Mouse (Mus musculus) inflammation-experienced regulatory T-cells, adult 16 weeks (primary cell): ENCODE data around the gene Pmis2. TPM values are rescaled to one million over a fixed set of nuclear protein-coding genes. Genes with fewer than 3 reads are reported as not detected.

ENCODE experiments used
- polyA plus RNA-seq: library from polyadenylated mRNA; unstranded; fragments of 100-300 nt; shearing (Covaris generic); gene quantifications from one replicate; pipeline ENCODE4 v1.2.1, GENCODE M21; 2017

Gene Pmis2
- not detected for polyA plus RNA-seq

DNA sequence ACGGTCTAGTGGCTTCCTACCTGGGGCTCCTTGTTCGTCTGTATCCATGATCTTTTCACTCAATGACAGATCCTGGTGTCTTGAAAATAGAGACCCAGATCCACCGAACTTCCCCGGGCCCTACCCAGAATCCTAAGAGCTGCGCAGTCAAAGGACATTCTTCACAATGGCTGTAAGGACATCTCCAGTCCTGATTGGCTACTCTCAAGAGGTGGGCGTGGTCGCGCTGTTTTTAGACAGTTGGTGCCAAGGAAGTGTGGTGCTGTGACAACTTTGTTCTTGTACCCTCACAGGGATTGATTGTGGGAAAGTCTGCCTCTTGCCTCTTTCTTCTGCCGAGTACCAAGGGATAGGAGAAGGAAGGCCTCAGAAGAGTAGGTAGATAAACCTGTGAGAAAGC is at the start of gene Pmis2:
Gene Pmis2 (minus strand): TSS at position 126 of the 400 bp plus-strand sequence.

DNA sequence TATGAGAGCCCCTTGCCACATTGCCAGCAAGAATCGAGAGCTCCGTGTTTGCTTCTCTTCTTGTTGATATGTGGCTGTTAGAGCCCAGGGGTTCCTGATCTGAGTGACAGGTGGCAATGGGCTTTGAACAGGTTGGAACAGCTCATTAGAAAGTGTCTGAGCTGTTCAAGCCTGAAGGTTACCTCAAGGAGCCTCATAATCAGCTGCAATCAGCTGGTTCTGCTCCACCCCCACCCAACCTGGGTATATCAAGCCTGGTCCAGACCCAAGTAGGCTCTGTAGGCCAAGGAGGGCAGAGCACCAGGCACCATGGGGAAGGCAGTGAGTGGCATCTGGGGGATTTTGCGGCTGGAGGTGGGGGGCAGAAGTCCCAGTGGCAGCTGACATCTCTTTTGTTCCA is 40.5 kb upstream of the Pmis2 start, which contains the start of gene Atp4a:
Gene Atp4a (plus strand): TSS at position 268 of the 400 bp plus-strand sequence.

DNA sequence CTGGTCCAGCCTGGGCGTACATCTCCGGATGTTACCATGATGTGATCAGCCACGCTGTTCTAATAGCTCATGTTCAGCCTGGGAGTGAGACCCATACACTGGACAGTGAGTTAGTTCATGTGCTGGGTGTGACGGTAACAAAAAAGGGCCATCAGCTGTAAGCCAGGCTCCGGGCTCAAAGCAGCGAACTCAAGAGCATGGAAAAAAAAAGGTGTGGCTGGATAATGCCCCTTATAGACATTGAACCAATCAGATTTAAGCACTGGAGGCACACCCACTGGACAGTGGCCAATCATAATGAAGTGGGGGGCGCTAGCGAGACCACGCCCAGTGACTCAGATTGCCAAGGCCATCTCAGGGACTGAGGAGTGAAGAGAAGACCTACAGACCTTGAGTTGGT is 27.2 kb upstream of the Pmis2 start, which contains the start of gene 2200002J24Rik:
Gene 2200002J24Rik (plus strand): TSS at position 338 of the 400 bp plus-strand sequence.

DNA sequence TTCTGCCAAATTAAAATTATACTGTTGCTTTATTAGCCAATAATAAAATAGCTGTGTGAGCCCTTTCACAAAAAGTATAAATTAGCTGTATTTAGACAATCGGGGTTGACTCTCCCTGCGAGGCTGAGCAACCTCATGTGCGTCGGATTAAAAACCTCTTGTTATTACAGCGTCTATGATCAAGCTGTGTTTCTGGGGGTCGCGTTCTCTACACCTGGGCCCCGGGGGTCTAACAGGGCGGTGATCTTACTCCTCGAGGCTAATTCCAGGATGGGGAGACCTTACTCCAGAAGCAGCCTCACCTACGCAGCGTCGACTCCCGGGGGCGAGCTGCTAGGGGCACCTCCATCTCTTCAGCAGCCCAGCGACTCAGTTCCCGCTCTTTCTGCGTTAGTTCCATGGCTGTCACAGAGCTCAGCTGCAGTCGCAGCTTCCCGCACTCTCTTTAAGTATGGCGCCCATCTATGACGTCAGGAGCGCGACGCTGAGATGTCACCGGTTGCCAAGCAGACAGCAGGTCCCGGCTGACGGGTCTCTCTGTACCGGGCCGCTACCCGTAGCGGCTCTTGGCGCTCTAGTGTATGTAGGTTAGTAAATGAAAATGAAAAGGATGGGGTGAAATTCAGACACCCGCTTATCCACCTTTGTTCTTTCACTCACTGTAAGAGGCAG is 6.7 kb downstream of the Pmis2 start, which contains the start of gene Haus5:
Gene Haus5 (minus strand): TSS at position 466 of the 672 bp plus-strand sequence.

DNA sequence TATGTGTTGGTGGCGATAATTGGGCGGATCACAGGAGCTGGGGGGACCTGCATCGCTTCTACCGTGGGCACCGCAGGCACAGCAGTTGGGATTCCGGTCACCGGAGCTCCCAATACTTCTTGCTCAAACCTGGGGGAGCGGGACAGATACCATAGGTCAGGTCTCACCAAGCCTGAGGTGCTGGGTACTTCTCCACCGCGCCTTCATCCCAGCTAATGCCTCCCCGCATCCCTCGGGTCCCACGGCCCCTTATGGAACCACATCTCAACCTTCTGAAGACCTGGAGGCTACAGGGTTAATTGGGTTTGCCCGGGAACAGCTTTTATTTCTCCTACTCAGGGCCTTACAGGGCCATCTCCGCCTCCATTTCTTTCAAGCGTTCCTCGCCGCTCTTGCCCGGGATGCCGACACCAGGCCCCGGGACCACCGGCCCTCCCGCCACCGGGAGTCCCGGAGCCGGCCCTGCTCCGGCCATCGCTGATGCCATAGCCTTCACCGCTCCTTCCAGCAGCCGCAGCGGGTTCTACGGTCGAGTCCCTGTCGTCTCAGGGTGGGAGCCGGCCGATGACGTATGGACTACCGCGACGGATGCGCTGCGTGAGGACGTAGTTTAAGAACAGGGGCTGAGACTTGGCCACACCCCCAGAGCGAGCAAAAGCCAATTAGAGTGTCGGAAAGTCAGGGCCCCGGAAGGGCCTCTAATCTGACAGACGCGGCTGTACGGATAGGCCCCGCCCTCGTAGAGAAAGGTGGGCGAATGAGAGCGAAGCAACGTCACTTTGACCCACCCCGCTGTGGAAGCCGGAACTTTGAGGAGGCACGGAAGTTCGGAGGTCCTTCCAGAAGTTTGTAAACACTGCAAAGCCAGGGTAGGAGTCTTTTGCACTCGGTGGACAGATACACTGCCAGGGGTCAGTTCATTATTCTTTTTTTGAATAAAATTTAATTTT is 21.5 kb downstream of the Pmis2 start, which contains the start of gene Rbm42:
Gene Rbm42 (minus strand): TSS at position 727 of the 950 bp plus-strand sequence.

DNA sequence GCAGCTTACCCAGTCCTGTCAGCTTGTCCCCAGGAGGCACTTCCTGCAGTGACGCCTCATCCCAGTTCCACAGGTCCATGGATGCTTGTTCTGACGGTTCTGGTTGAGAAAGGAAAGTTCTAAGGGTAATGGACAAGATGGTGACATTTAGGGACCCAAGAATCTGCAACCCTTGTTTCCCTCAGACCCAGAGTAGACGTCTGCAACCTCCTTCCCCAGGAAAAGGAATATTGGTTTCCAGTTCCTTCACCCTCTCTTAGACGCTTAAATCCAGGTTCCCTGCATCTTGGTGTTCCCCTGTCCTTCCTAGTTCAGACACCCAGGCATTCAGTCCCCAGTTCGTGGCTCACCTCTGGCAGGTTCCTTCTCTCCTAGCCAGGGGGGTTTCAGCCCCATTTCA is 35.7 kb downstream of the Pmis2 start, which contains the start of gene Etv2:
Gene Etv2 (minus strand): TSS at position 101 of the 400 bp plus-strand sequence.

DNA sequence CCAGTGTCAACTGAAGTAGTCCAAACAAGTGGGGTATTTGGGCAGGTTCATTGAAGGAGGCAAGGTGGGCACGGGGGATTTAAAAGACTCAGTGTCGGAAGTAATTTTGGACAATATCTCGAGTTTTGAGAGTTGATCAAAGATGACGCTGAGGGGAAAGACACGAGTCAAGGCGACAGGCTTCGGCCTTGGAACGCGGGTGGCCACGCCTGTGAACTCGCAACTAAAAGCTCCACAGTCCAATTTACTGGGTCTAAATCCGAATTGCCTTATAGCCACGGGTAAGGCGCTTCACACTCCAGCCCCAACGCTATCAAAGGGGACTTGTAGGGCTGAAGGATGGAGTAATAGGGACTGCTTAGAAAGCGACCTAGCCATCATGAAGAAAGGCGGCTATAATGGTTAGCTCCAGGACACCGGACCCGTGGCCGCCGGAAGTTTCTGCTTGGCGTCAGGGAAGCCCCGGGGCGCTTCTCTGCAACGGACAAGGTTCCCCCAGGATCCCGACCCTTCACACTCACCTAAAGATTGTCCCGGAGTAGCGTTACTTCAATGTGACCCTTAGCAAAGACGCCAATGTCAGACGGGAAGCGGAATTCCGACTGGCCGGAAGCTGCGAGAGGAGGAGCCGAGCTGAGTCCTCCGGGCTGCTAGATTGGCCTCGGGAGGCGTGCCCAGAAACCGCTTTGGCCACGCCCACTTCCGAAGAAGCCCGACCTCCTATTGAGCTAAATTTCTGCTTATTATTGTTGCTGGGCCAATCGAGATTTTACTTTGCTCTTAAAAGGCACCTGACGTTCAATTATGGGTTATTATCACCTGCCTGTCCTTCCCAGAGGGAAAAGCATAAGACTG is 45.6 kb downstream of the Pmis2 start, which contains the start of gene Cox6b1:
Gene Cox6b1 (minus strand): TSS at position 622 of the 855 bp plus-strand sequence.

Other genes starting within 250 kb of the Pmis2 start
- 110 TPM for gene Nfkbid, start 249.9 kb downstream of the Pmis2 start, polyA plus RNA-seq
- 7.7 TPM for gene Aplp1, start 226.1 kb downstream of the Pmis2 start, polyA plus RNA-seq
- not detected for gene Kirrel2, start 213.9 kb downstream of the Pmis2 start, polyA plus RNA-seq
- not detected for gene Nphs1, start 213.3 kb downstream of the Pmis2 start, polyA plus RNA-seq
- not detected for gene Prodh2, start 178.0 kb downstream of the Pmis2 start, polyA plus RNA-seq
- gene Arhgap33, start 136.5 kb downstream of the Pmis2 start, polyA plus RNA-seq: 1.5 TPM
- gene Hspb6, start 119.4 kb downstream of the Pmis2 start, polyA plus RNA-seq: 3.7 TPM
- gene Proser3, start 119.3 kb downstream of the Pmis2 start, polyA plus RNA-seq: 10.8 TPM
- gene Lin37, start 111.8 kb downstream of the Pmis2 start, polyA plus RNA-seq: 102 TPM
- 47.4 TPM for gene U2af1l4, start 108.3 kb downstream of the Pmis2 start, polyA plus RNA-seq
- 122 TPM for gene Gm49396, start 108.3 kb downstream of the Pmis2 start, polyA plus RNA-seq
- 244 TPM for gene Psenen, start 108.0 kb downstream of the Pmis2 start, polyA plus RNA-seq
- 235 TPM for gene Igflr1, start 106.2 kb downstream of the Pmis2 start, polyA plus RNA-seq
- gene Kmt2b, start 82.9 kb downstream of the Pmis2 start, polyA plus RNA-seq: 10.1 TPM
- 19.2 TPM for gene Zbtb32, start 72.7 kb downstream of the Pmis2 start, polyA plus RNA-seq
- gene Upk1a, start 58.8 kb downstream of the Pmis2 start, polyA plus RNA-seq: 0.82 TPM
- gene Cox6b1, start 45.5 kb downstream of the Pmis2 start, polyA plus RNA-seq: 664 TPM
- gene Etv2, start 35.8 kb downstream of the Pmis2 start, polyA plus RNA-seq: not detected
- gene Rbm42, start 21.3 kb downstream of the Pmis2 start, polyA plus RNA-seq: 224 TPM
- 41.2 TPM for gene Haus5, start 6.6 kb downstream of the Pmis2 start, polyA plus RNA-seq
- not detected for gene 2200002J24Rik, start 27.3 kb upstream of the Pmis2 start, polyA plus RNA-seq
- gene Atp4a, start 40.6 kb upstream of the Pmis2 start, polyA plus RNA-seq: not detected
- 117 TPM for gene Tmem147, start 57.9 kb upstream of the Pmis2 start, polyA plus RNA-seq
- gene Gapdhs, start 72.1 kb upstream of the Pmis2 start, polyA plus RNA-seq: 0.37 TPM
- 1.3 TPM for gene Sbsn, start 79.9 kb upstream of the Pmis2 start, polyA plus RNA-seq
- not detected for gene Dmkn, start 92.2 kb upstream of the Pmis2 start, polyA plus RNA-seq
- gene Krtdap, start 116.3 kb upstream of the Pmis2 start, polyA plus RNA-seq: not detected
- gene Ffar2, start 152.2 kb upstream of the Pmis2 start, polyA plus RNA-seq: not detected
- gene Ffar3, start 184.6 kb upstream of the Pmis2 start, polyA plus RNA-seq: not detected
- gene Ffar1, start 190.0 kb upstream of the Pmis2 start, polyA plus RNA-seq: 0.24 TPM
- 24.5 TPM for gene Cd22, start 208.7 kb upstream of the Pmis2 start, polyA plus RNA-seq
- gene Mag, start 243.3 kb upstream of the Pmis2 start, polyA plus RNA-seq: 0.12 TPM